Mouse (Mus musculus): ENCODE data around the gene Cdpf1.
"Not testable (repeated sequence)": the region's sequence is repeated elsewhere in the genome, so short reads cannot be mapped to it uniquely, and the experiment has no call there.

The Cdpf1 gene

GRCm38 (mm10) chr15:85808031-85808430 lies 3.5 kb downstream of the Cdpf1 start:
- no peak for DNase-seq

- no peak for DNase-seq
Observed at GRCm38 (mm10) chr15:85807404-85807803, 4.1 kb downstream of the Cdpf1 start.

- DNase-seq, result no peak
Observed at GRCm38 (mm10) chr15:85806886-85807285, 4.6 kb downstream of the Cdpf1 start.

- DNase-seq, result no peak
Observed at GRCm38 (mm10) chr15:85802931-85803330, 8.6 kb downstream of the Cdpf1 start.

- no peak for DNase-seq
Observed at GRCm38 (mm10) chr15:85798676-85799075, 12.8 kb downstream of the Cdpf1 start.

- no peak for DNase-seq
Observed at GRCm38 (mm10) chr15:85795516-85795915, 16.0 kb downstream of the Cdpf1 start.

- no peak for DNase-seq
Observed at GRCm38 (mm10) chr15:85792819-85793218, 18.7 kb downstream of the Cdpf1 start.

GRCm38 (mm10) chr15:85791449-85791848 lies 20.0 kb downstream of the Cdpf1 start:
- DNase-seq, result no peak

GRCm38 (mm10) chr15:85788633-85789032 lies 22.9 kb downstream of the Cdpf1 start:
- DNase-seq, result no peak

GRCm38 (mm10) chr15:85788051-85788450 lies 23.4 kb downstream of the Cdpf1 start:
- no peak for DNase-seq

GRCm38 (mm10) chr15:85787482-85787881 lies 24.0 kb downstream of the Cdpf1 start:
- no peak for DNase-seq

GRCm38 (mm10) chr15:85786711-85787110 lies 24.8 kb downstream of the Cdpf1 start:
- no peak for DNase-seq

GRCm38 (mm10) chr15:85784341-85784740 lies 27.2 kb downstream of the Cdpf1 start:
- DNase-seq, result no peak

GRCm38 (mm10) chr15:85783146-85783545 lies 28.4 kb downstream of the Cdpf1 start:
- no peak for DNase-seq

GRCm38 (mm10) chr15:85778891-85779290 lies 32.6 kb downstream of the Cdpf1 start:
- DNase-seq, result not testable (repeated sequence)

- no peak for DNase-seq
Observed at GRCm38 (mm10) chr15:85776771-85777170, 34.7 kb downstream of the Cdpf1 start.

GRCm38 (mm10) chr15:85776241-85776640 lies 35.3 kb downstream of the Cdpf1 start:
- no peak for DNase-seq

GRCm38 (mm10) chr15:85775001-85775400 lies 36.5 kb downstream of the Cdpf1 start:
- no peak for DNase-seq

GRCm38 (mm10) chr15:85774419-85774818 lies 37.1 kb downstream of the Cdpf1 start:
- DNase-seq, result no peak

GRCm38 (mm10) chr15:85772146-85772740 lies 39.3 kb downstream of the Cdpf1 start:
- no peak for DNase-seq

GRCm38 (mm10) chr15:85771306-85772121 lies 40.0 kb downstream of the Cdpf1 start:
- DNase-seq, result no peak

GRCm38 (mm10) chr15:85768991-85769390 lies 42.5 kb downstream of the Cdpf1 start:
- DNase-seq, result no peak

GRCm38 (mm10) chr15:85766677-85767076 lies 44.8 kb downstream of the Cdpf1 start:
- no peak for DNase-seq

GRCm38 (mm10) chr15:85765022-85765421 lies 46.5 kb downstream of the Cdpf1 start:
- DNase-seq, result no peak

- no peak for DNase-seq
Observed at GRCm38 (mm10) chr15:85762761-85763160, 48.7 kb downstream of the Cdpf1 start.
